Mouse (Mus musculus) lung, adult 2 months (tissue): Measurements from ENCODE around the gene Ankle1.
A peak's percentile ranks its signal among the peaks of the same experiment; 100 is the strongest.

Source experiments
- CTCF ChIP-seq: fragments of 200-500 bp; IDR thresholded peaks from 2 replicates; pipeline ENCODE4 v1.5.1; 2011; ENCODE audit warnings: mild to moderate bottlenecking, low read length, control low read depth; ENCODE audit not compliant: insufficient read depth
- POLR2A ChIP-seq: fragments of 200-500 bp; IDR thresholded peaks from 2 replicates; pipeline ENCODE4 v1.6.1; 2011; ENCODE audit warnings: low read depth, mild to moderate bottlenecking, control low read depth, low read length, borderline replicate concordance; ENCODE audit errors: extremely low read depth

DNA sequence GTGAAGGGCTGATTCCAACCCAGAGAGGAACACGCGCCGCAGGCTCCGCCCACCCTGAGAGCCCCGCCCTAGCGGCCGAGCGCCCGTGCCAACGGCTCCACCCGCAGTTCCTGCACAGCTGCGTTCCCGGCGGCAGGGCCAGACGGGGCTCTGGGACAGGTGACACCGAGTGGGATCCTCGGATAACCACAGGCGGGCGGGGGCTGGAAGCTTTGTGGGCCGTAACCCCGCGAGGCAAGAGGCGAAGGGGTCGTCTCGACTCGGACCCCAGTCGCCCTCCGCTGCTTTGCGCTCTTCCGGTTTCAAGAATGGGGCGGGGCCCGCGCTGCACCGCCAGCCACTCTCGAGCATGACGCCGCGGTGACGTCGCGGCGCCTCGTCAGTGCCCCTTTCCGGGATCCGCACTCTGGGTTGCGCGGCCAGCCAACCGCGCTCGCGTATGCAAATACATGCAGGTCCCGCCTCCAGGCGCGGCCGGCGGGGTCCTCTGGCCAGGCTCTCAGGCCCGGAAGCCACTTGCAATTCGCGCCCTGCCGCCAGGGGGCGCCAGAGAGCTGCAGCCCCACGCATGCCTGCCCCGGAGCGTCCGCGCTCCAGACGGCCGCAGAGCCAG, 34.5 kb upstream of the Ankle1 start, which contains the start of gene Ocel1:
- TF ChIP-seq CTCF (peak; percentile 66), POLR2A (peak; percentile 88)
